Mouse (Mus musculus) CD4-positive helper T cell, adult 2 months (primary cell): ENCODE data around the gene Pbx2.
A peak's percentile ranks its signal among the peaks of the same experiment; 100 is the strongest.

ENCODE experiments used
- DNase-seq: peaks from one replicate; pipeline ENCODE4 v3.0.0-alpha.2; 2012; ENCODE audit warnings: low read depth, missing footprints, low spot score

Pbx2 gene

DNA sequence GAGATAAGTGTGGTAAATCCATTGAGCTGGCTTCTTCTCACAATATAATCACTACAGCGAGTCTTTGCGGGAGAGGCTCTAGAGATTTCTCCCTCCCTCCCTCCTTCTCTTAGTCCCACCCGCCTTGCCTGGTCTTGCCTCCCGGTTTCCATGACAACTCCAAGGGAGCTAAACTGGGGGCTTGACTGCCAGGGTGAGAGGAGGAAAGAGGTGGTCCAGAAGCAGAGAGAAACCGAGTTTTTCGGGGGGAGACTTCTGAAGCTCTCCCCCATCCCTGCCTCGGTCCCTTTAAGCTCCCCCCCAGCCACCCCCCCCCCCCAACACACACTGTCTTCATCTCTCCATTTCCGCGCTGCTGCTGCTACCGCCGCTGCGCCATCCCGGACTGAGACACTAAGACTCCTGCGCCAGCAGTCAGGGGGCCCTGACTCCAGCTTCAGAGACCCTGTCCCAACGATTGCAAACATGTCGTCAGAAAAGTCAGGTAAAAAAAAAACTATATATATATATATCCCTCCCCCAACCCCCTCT lies 38.2 kb downstream of the Pbx2 start, which contains the start of gene Prrt1:
Gene Prrt1, plus strand, starts transcription at position 313 of the 531 bp plus-strand sequence.
- DNase-seq = peak; percentile 34

GRCm38 (mm10) chr17:34629796-34630603 lies 38.9 kb downstream of the Pbx2 start:
- DNase-seq = peak; percentile 76

- peak; percentile 39 for DNase-seq
Measured at GRCm38 (mm10) chr17:34630761-34631301, 39.8 kb downstream of the Pbx2 start.

DNA sequence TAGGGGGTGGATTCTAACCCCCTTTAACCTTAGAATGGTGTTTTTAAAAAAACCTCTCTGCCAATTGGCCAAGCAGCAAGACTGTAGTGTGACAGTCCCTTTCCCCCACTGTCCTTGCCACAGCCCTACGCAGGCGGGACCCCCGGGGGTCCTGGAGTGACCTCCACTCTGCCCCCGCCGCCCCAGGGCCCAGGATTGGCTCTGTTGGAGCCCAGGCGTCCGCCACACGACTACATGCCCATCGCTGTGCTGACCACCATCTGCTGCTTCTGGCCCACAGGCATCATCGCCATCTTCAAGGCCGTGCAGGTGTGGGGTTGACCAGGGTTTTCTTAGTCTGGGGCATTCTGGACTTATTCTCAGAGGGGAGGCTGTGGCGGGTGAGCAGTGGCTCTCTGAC lies 40.6 kb downstream of the Pbx2 start:
- no peak for DNase-seq

- DNase-seq = peak; percentile 75
Measured at GRCm38 (mm10) chr17:34632261-34632691, 41.2 kb downstream of the Pbx2 start.

GRCm38 (mm10) chr17:34635671-34636070 lies 44.6 kb downstream of the Pbx2 start:
- no peak for DNase-seq

GRCm38 (mm10) chr17:34637459-34637858 lies 46.4 kb downstream of the Pbx2 start:
- DNase-seq = no peak

DNA sequence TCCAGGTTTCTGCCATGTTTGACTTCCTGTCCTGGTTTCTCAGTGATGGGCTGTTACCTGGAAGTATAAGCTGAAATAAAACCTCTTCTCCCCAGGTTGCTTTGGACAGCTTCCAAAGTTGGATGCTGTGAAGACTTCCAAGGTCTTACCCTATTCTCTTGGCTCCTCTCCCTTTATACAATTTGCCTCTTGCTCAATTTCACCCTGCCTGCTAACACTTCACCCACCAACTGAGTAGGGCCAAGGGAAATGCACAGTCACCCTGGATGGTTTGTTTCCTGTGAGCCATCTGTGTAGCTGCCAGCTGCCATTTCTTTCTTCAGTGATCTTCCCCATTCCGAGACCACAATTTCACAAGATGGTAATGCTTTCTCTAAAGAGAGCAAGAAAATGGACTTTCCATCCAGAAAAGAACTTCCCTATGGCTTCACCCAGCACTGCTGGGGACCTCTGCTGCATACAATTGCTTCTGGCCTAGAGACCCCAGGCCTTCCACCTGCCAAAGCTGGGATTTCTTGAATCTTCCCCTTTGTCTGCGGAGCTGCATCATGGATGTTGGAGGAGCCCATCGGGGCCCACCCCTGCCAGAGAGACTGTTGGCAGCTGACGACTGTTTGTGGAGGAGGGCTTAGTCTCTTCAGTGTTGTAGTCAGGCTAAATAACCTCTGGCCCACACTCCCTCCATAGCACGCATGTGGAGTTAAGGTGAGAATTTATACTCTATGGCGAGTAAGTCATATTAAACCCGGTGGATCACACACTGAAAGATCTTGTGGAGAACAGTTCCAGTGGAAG lies 48.6 kb downstream of the Pbx2 start:
- no peak for DNase-seq

GRCm38 (mm10) chr17:34640778-34641601 lies 49.9 kb downstream of the Pbx2 start:
- no peak for DNase-seq

GRCm38 (mm10) chr17:34641945-34642344 lies 50.9 kb downstream of the Pbx2 start:
- no peak for DNase-seq

DNA sequence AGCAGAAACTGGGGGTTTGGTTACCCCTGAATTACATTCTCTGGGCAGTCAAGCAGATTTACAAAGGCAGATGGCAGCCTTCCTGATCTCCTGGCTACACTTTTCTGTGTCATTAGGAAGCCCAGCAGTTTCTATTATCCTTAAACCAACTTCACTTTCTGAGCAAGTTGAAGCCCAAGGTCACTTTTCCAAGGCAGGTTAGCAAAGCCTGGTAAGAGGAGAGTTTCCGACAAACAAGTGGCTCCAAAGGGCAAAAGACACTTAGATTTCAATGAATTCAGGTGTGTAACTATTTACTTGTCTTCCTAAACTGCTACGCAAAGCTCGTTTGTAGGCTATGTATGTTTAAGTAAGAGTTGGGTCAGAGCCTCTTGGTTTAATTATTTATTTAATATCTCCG lies 52.3 kb downstream of the Pbx2 start:
- DNase-seq = no peak

GRCm38 (mm10) chr17:34643944-34644343 lies 52.9 kb downstream of the Pbx2 start:
- DNase-seq = no peak

DNA sequence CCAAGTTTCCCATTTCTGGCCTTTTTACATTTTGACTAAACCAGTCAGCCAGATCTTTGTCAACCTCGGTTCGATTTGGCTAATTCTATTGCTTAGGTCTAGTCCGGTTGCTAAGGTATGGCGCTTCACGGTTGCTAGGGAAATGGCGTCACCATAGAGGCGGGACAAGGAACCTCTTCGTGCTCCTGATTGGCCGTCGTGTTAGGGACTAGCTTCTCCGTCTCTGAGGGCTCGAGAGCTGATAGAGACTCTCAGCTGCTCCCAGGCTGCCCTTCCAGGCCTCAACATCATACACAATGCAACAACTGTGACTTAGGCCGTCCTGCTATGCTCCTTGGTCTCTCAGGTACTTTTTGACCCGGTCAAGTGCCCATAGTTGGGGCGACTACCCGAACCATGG lies 53.5 kb downstream of the Pbx2 start, which contains the start of gene Fkbpl:
Gene Fkbpl, plus strand, starts transcription at position 157 of the 400 bp plus-strand sequence.
- peak; percentile 96 for DNase-seq

- DNase-seq = no peak
Measured at GRCm38 (mm10) chr17:34645256-34645829, 54.3 kb downstream of the Pbx2 start.

- no peak for DNase-seq
Measured at GRCm38 (mm10) chr17:34645831-34646511, 54.9 kb downstream of the Pbx2 start.
